In genomic region chr2:32404663-32405062, GRCm38 (mm10) we compare ENCODE assay signal across 9 mouse cellular contexts. TPM values are rescaled to one million over a fixed set of nuclear protein-coding genes. Genes with fewer than 3 reads are reported as not detected.
DNase-seq lines count a peak whose midpoint lies in the region; ATAC-seq lines count a peak whose summit lies in the region.
"Had no signal": no experiment of that assay in that cellular context is flagged by ENCODE, and none has a peak within 500 bp of the region (broad histone marks: within the 10 kb centered on the region; RNA-seq: fewer than 3 reads in every experiment).

No protein-coding gene starts in this region.

- H3K9ac ChIP-seq in forebrain, embryonic 15.5 days (replicated peaks): no peak overlapping the region
- H3K9ac ChIP-seq: midbrain, embryonic 12.5 days had no signal

- H3K4me3 ChIP-seq in forebrain, embryonic 15.5 days: no peak overlapping the region
- H3K4me3 ChIP-seq: midbrain, embryonic 12.5 days had no signal

- no peak overlapping the region for H3K27ac ChIP-seq in forebrain, embryonic 15.5 days (replicated peaks)
- H3K27ac ChIP-seq: midbrain, embryonic 12.5 days had no signal

- no peaks in the 10 kb centered on the region for H3K4me1 ChIP-seq in forebrain, embryonic 15.5 days
- H3K4me1 ChIP-seq: midbrain, embryonic 12.5 days had no signal

- no peak overlapping the region for H3K4me2 ChIP-seq in forebrain, embryonic 15.5 days (replicated peaks)
- H3K4me2 ChIP-seq: midbrain, embryonic 12.5 days had no signal

- peak; percentile 36; the same call in 1 of the 2 replicates for ATAC-seq in forebrain, embryonic 15.5 days (replicated peaks)
- ATAC-seq in hematopoietic stem cell, adult 5-6 weeks (replicated peaks in 1 of 2; ENCODE audit: insufficient read depth in 1 of 2, low FRiP score in 2 of 2, low TSS enrichment in 1 of 2, low read depth in 1 of 2, poor library complexity in 2 of 2, severe bottlenecking in 2 of 2): peak; percentile 77 to 90
- peak; percentile 99 for ATAC-seq in megakaryocyte, adult 5-6 weeks (ENCODE audit: poor library complexity, severe bottlenecking)

- peak; percentile 99 for DNase-seq in NIH3T3 (ENCODE audit: low read depth)
- peak; percentile 88 for DNase-seq in cerebellum, adult 11-12 months
- peak; percentile 93 to 97 for DNase-seq in layer of hippocampus, postnatal 14 days (ENCODE audit: low spot score in 2 of 2)
- DNase-seq in right cerebral cortex, adult 2 months (ENCODE audit: low spot score in 2 of 2): peak; percentile 98 to 99
- peak; percentile 98 for DNase-seq in urinary bladder, postnatal 14 days (ENCODE audit: low spot score)

- 22% methylated on average over 2 of the region's 2 CpGs for WGBS in forebrain, embryonic 15.5 days

- no peaks in the 10 kb centered on the region for H3K9me3 ChIP-seq in forebrain, embryonic 15.5 days
- H3K9me3 ChIP-seq: midbrain, embryonic 12.5 days had no signal

- H3K36me3 ChIP-seq in forebrain, embryonic 15.5 days: peaks cover 18% of the 10 kb centered on the region

- no peaks in the 10 kb centered on the region for H3K27me3 ChIP-seq in forebrain, embryonic 15.5 days
- H3K27me3 ChIP-seq: midbrain, embryonic 12.5 days had no signal

RNA-seq across cellular contexts. Expression of gene Ptges2, which starts 9.0 kb away (rescaled TPM):
- polyA plus RNA-seq in forebrain, embryonic 15.5 days (2015; fragmentation: Nextera tagmentation; extraction: Ambion mirVana): 39.9 and 40.3 TPM in 2 replicates
- 3.5 and 8.7 TPM in 2 replicates for total RNA-seq in hematopoietic stem cell, adult 5-6 weeks (2017)
- total RNA-seq in layer of hippocampus, postnatal 14 days (2021): 10 to 100 TPM; 36.6 to 40.3 TPM
- total RNA-seq in megakaryocyte, adult 5-6 weeks (2015): 5.0 and 6.7 TPM in 2 replicates
- 7.2 and 8.8 TPM in 2 replicates for total RNA-seq in megakaryocyte, adult 5-6 weeks (2017)

RNA-seq across cellular contexts. Expression of gene Lcn2, which starts 16.6 kb away (rescaled TPM):
- polyA plus RNA-seq in forebrain, embryonic 15.5 days (2015; fragmentation: Nextera tagmentation; extraction: Ambion mirVana): 0.51 and 0.63 TPM in 2 replicates
- total RNA-seq in hematopoietic stem cell, adult 5-6 weeks (2017): 91.4 and 276 TPM in 2 replicates
- total RNA-seq in layer of hippocampus, postnatal 14 days (2021): 1 to 10 TPM; 2.0 to 2.9 TPM
- 3,591 and 4,679 TPM in 2 replicates for total RNA-seq in megakaryocyte, adult 5-6 weeks (2015)
- 682 and 1,100 TPM in 2 replicates for total RNA-seq in megakaryocyte, adult 5-6 weeks (2017)

RNA-seq across cellular contexts. Expression of gene 1110008P14Rik, which starts 22.9 kb away (rescaled TPM):
- polyA plus RNA-seq in forebrain, embryonic 15.5 days (2015; fragmentation: Nextera tagmentation; extraction: Ambion mirVana): 79.5 and 80.9 TPM in 2 replicates
- total RNA-seq in hematopoietic stem cell, adult 5-6 weeks (2017): 2.5 and 6.8 TPM in 2 replicates
- 100 to 1,000 TPM; 181 to 189 TPM for total RNA-seq in layer of hippocampus, postnatal 14 days (2021)
- total RNA-seq in megakaryocyte, adult 5-6 weeks (2015): 30.4 and 38.4 TPM in 2 replicates
- 29.1 and 32.3 TPM in 2 replicates for total RNA-seq in megakaryocyte, adult 5-6 weeks (2017)

RNA-seq across cellular contexts. Expression of gene Naif1, which starts 45.6 kb away (rescaled TPM):
- 6.3 and 7.0 TPM in 2 replicates for polyA plus RNA-seq in forebrain, embryonic 15.5 days (2015; fragmentation: Nextera tagmentation; extraction: Ambion mirVana)
- total RNA-seq in hematopoietic stem cell, adult 5-6 weeks (2017): 2.4 and 3.8 TPM in 2 replicates
- 1 to 10 TPM; 3.7 to 4.1 TPM for total RNA-seq in layer of hippocampus, postnatal 14 days (2021)
- 2.9 and 3.5 TPM in 2 replicates for total RNA-seq in megakaryocyte, adult 5-6 weeks (2015)
- 3.2 and 3.9 TPM in 2 replicates for total RNA-seq in megakaryocyte, adult 5-6 weeks (2017)

RNA-seq across cellular contexts. Expression of gene Slc25a25, which starts 46.6 kb away (rescaled TPM):
- 46.4 and 48.2 TPM in 2 replicates for polyA plus RNA-seq in forebrain, embryonic 15.5 days (2015; fragmentation: Nextera tagmentation; extraction: Ambion mirVana)
- 10.8 and 22.3 TPM in 2 replicates for total RNA-seq in hematopoietic stem cell, adult 5-6 weeks (2017)
- total RNA-seq in layer of hippocampus, postnatal 14 days (2021): 10 to 100 TPM; 45.5 to 50.3 TPM
- 4.6 and 6.9 TPM in 2 replicates for total RNA-seq in megakaryocyte, adult 5-6 weeks (2015)
- 8.4 and 10.7 TPM in 2 replicates for total RNA-seq in megakaryocyte, adult 5-6 weeks (2017)

Comparison
In these comparisons a context has a peak if more than half of its experiments do, and no peak if none do; other contexts are left out.
1. ATAC-seq: peak in every context shown above with its lines; median percentile 99 in megakaryocyte, adult 5-6 weeks; 84 in hematopoietic stem cell, adult 5-6 weeks; 36 in forebrain, embryonic 15.5 days.
2. RNA of gene Lcn2, which starts 16.6 kb away (total RNA-seq): 682 to 4,679 TPM in megakaryocyte, adult 5-6 weeks and 91.4 to 276 TPM in hematopoietic stem cell, adult 5-6 weeks; 2.0 to 2.9 TPM in layer of hippocampus, postnatal 14 days; every median in the first group is over 10 times any median in the second.
3. RNA of gene 1110008P14Rik, which starts 22.9 kb away (total RNA-seq): 181 to 189 TPM in layer of hippocampus, postnatal 14 days; 29.1 to 38.4 TPM in megakaryocyte, adult 5-6 weeks and 2.5 to 6.8 TPM in hematopoietic stem cell, adult 5-6 weeks; every median in the first group is over 4 times any median in the second.
4. Peak in every context shown above with its lines, with median percentiles within 50 percentile points of each other: DNase-seq.